ENCODE assay signal across 35 mouse cellular contexts in genomic region chr3:37291929-37292328, GRCm38 (mm10). TPM values are rescaled to one million over a fixed set of nuclear protein-coding genes. Genes with fewer than 3 reads are reported as not detected.
"Had no signal": no experiment of that assay in that cellular context is flagged by ENCODE, and none has a peak within 500 bp of the region (broad histone marks: within the 10 kb centered on the region; RNA-seq: fewer than 3 reads in every experiment).

No protein-coding gene starts in this region.

- ATAC-seq: intestine, embryonic 16.5 days; liver, embryonic 12.5 days had no signal

- DNase-seq: gastrocnemius, adult 2 months; gastrocnemius, postnatal 10 days; gastrocnemius, postnatal 25 days; heart, adult 2 months; heart, postnatal 14 days; heart, postnatal 36 days; kidney, adult 11 months; kidney, adult 2 months; kidney, adult 9 months; kidney, postnatal 14 days; kidney, postnatal 36 days had no signal

- H3K4me3 ChIP-seq: gastrocnemius, adult 2 months; heart, adult 2 months; heart, embryonic 13.5 days; heart, embryonic 15.5 days; hindbrain, embryonic 13.5 days; hindbrain, embryonic 15.5 days; kidney, embryonic 15.5 days; limb, embryonic 13.5 days; limb, embryonic 15.5 days; liver, embryonic 12.5 days had no signal

- H3K27ac ChIP-seq: gastrocnemius, adult 2 months; heart, adult 2 months; heart, embryonic 13.5 days; heart, embryonic 15.5 days; hindbrain, embryonic 13.5 days; hindbrain, embryonic 15.5 days; hindbrain, postnatal 0 days; kidney, embryonic 15.5 days; kidney, postnatal 0 days; limb, embryonic 13.5 days; limb, embryonic 15.5 days; liver, embryonic 12.5 days; liver, embryonic 14.5 days had no signal

RNA-seq across cellular contexts. Expression of gene Cetn4, which starts 20.6 kb away (rescaled TPM):
- polyA plus RNA-seq: liver, adult 2 months had no signal

RNA-seq across cellular contexts. Expression of gene Il21, which starts 59.5 kb away (rescaled TPM):
- total RNA-seq: gastrocnemius, adult 2 months; gastrocnemius, postnatal 10 days; gastrocnemius, postnatal 25 days; gastrocnemius, postnatal 4 days; heart, adult 2 months; heart, postnatal 14 days; heart, postnatal 36 days; hematopoietic stem cell, adult 5-6 weeks; hindbrain, postnatal 0 days; left cerebral cortex, adult 18-20 months; left cerebral cortex, postnatal 10 days; left cerebral cortex, postnatal 4 days; liver, adult 2 months had no signal
- polyA plus RNA-seq: heart, adult 2 months; heart, embryonic 11.5 days; heart, embryonic 13.5 days; heart, embryonic 15.5 days; heart, postnatal 0 days; hindbrain, embryonic 11.5 days; hindbrain, embryonic 13.5 days; hindbrain, embryonic 15.5 days; hindbrain, postnatal 0 days; intestine, embryonic 14.5 days; intestine, embryonic 16.5 days; kidney, adult 2 months; kidney, embryonic 15.5 days; kidney, postnatal 0 days; limb, embryonic 11.5 days; limb, embryonic 13.5 days; limb, embryonic 15.5 days; liver, adult 2 months; liver, embryonic 12.5 days; liver, embryonic 14.5 days; liver, embryonic 16.5 days had no signal
